9 mouse cellular contexts compared by ENCODE assay signal in the genomic region with DNA sequence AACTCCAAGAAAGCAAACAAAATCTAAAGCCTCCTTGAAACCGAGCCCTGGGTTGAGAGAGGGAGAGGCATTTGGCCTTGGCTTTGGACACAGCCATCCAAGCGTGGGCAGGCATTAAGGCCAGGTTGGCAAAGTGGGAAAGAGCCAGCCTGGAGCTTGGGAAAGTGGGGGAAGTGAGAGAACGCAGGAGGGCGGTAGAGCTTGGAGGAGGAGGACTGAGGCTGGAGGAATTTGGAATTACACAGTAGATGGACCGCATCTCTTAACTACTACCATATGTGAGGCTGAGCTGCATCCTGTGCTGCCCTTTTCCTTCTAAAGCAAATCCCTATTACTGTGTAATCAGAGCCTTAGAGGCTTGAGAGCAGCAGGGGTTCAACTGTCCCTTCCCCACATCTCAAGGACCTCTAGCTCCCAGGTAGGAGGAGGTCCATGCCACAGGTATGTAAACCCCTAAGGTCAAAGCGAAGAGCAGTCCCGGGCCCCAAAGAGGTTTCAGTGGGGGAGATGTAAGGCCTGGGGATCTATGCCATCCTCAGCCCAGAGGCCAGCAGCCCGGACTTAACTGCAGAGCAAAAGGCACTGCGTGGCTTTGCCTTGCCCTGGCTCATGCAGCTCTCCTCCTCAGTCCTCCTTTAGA. TPM values are rescaled to one million over a fixed set of nuclear protein-coding genes. Genes with fewer than 3 reads are reported as not detected.
DNase-seq lines count a peak whose midpoint lies in the region; ATAC-seq and TF ChIP-seq lines count a peak whose summit lies in the region.
"Had no signal": no experiment of that assay in that cellular context is flagged by ENCODE, and none has a peak within 500 bp of the region (broad histone marks: within the 10 kb centered on the region; RNA-seq: fewer than 3 reads in every experiment).

No protein-coding gene starts in this region.

- no peak overlapping the region for H3K27ac ChIP-seq in midbrain, embryonic 11.5 days (ENCODE audit: low read depth, low read length)
- H3K27ac ChIP-seq in midbrain, postnatal 0 days (ENCODE audit: low read depth, low read length), result no peak overlapping the region
- peak overlapping the region; percentile 76 for H3K27ac ChIP-seq in heart, postnatal 0 days (ENCODE audit: low read depth)
- peak overlapping the region; percentile 20; the same call in 1 of the 2 replicates for H3K27ac ChIP-seq in neural tube, embryonic 12.5 days

- peaks cover 11% of the 10 kb centered on the region for H3K4me1 ChIP-seq in midbrain, embryonic 11.5 days (ENCODE audit: control insufficient read depth, insufficient read depth, low read length)
- no peaks in the 10 kb centered on the region for H3K4me1 ChIP-seq in midbrain, postnatal 0 days (ENCODE audit: insufficient read depth, low read length)
- H3K4me1 ChIP-seq in heart, postnatal 0 days (ENCODE audit: control insufficient read depth, insufficient read depth), result peaks cover 23% of the 10 kb centered on the region
- peaks cover 25% of the 10 kb centered on the region for H3K4me1 ChIP-seq in neural tube, embryonic 12.5 days

- peak; percentile 36 to 50 for DNase-seq in cerebellum, adult 18-20 months
- DNase-seq in cerebellum, adult 9-10 months, result no peak
- DNase-seq in midbrain, embryonic 11.5 days (ENCODE audit: low spot score, missing footprints), result peak; percentile 90
- no peak for DNase-seq in midbrain, postnatal 0 days (ENCODE audit: low spot score)
- no peak for DNase-seq in heart, postnatal 0 days (ENCODE audit: low spot score)
- DNase-seq in left cerebral cortex, adult 11 months (ENCODE audit: low spot score), result no peak
- no peak for DNase-seq in right cerebral cortex, adult 2 months (ENCODE audit: low spot score in 2 of 2)

- H3K9ac ChIP-seq in midbrain, embryonic 11.5 days (ENCODE audit: low read length), result no peak overlapping the region
- no peak overlapping the region for H3K9ac ChIP-seq in midbrain, postnatal 0 days (replicated peaks; ENCODE audit: low read length, poor library complexity, severe bottlenecking)
- H3K9ac ChIP-seq in heart, postnatal 0 days (replicated peaks; ENCODE audit: low read depth, low read length), result no peak overlapping the region
- no peak overlapping the region for H3K9ac ChIP-seq in neural tube, embryonic 12.5 days

- no peak overlapping the region for H3K4me3 ChIP-seq in midbrain, embryonic 11.5 days (ENCODE audit: low read depth, low read length)
- H3K4me3 ChIP-seq in midbrain, postnatal 0 days (ENCODE audit: low read depth, low read length), result no peak overlapping the region
- H3K4me3 ChIP-seq in heart, postnatal 0 days (ENCODE audit: low read depth, low read length), result no peak overlapping the region
- H3K4me3 ChIP-seq in neural tube, embryonic 12.5 days, result no peak overlapping the region

- 61% methylated on average over 9 of the region's 9 CpGs for WGBS in midbrain, embryonic 11.5 days
- WGBS in midbrain, postnatal 0 days, result 62% methylated on average over 9 of the region's 9 CpGs
- WGBS in heart, postnatal 0 days, result 71% methylated on average over 9 of the region's 9 CpGs
- WGBS in neural tube, embryonic 12.5 days, result 55% methylated on average over 9 of the region's 9 CpGs

- H3K27me3 ChIP-seq in midbrain, embryonic 11.5 days (ENCODE audit: control insufficient read depth, insufficient read depth, low read length), result no peaks in the 10 kb centered on the region
- no peaks in the 10 kb centered on the region for H3K27me3 ChIP-seq in midbrain, postnatal 0 days (ENCODE audit: insufficient read depth, low read length)
- no peaks in the 10 kb centered on the region for H3K27me3 ChIP-seq in heart, postnatal 0 days (ENCODE audit: control insufficient read depth, insufficient read depth, low read length)
- H3K27me3 ChIP-seq in neural tube, embryonic 12.5 days (replicated peaks), result no peaks in the 10 kb centered on the region

- no peak for TF ChIP-seq CTCF in midbrain, postnatal 0 days (IDR thresholded peaks at IDR 0.05)
- no peak for TF ChIP-seq CTCF in heart, postnatal 0 days (IDR thresholded peaks at IDR 0.05; ENCODE audit: low read depth)

- H3K4me2 ChIP-seq in midbrain, embryonic 11.5 days, result no peak overlapping the region
- no peak overlapping the region for H3K4me2 ChIP-seq in midbrain, postnatal 0 days (ENCODE audit: low read depth, low read length, poor library complexity, severe bottlenecking)
- H3K4me2 ChIP-seq in heart, postnatal 0 days (ENCODE audit: low read depth, low read length), result no peak overlapping the region
- H3K4me2 ChIP-seq in neural tube, embryonic 12.5 days (replicated peaks), result no peak overlapping the region

- H3K9me3 ChIP-seq in midbrain, embryonic 11.5 days (ENCODE audit: control insufficient read depth, low read length), result no peaks in the 10 kb centered on the region
- no peaks in the 10 kb centered on the region for H3K9me3 ChIP-seq in midbrain, postnatal 0 days (ENCODE audit: low read length)
- no peaks in the 10 kb centered on the region for H3K9me3 ChIP-seq in heart, postnatal 0 days (replicated peaks; ENCODE audit: control insufficient read depth, low read length)
- H3K9me3 ChIP-seq in neural tube, embryonic 12.5 days, result no peaks in the 10 kb centered on the region

- no peaks in the 10 kb centered on the region for H3K36me3 ChIP-seq in midbrain, embryonic 11.5 days (ENCODE audit: control insufficient read depth, insufficient read depth, low read length)
- H3K36me3 ChIP-seq in midbrain, postnatal 0 days (ENCODE audit: insufficient read depth, low read length), result no peaks in the 10 kb centered on the region
- no peaks in the 10 kb centered on the region for H3K36me3 ChIP-seq in heart, postnatal 0 days (replicated peaks; ENCODE audit: control insufficient read depth, insufficient read depth, low read length)
- H3K36me3 ChIP-seq in neural tube, embryonic 12.5 days, result no peaks in the 10 kb centered on the region

- ATAC-seq in midbrain, embryonic 11.5 days (ENCODE audit: low FRiP score), result no peak
- ATAC-seq in midbrain, postnatal 0 days (ENCODE audit: low FRiP score), result no peak
- 0 out of 2 replicates have a peak, but pooled peaks have one; percentile 30 for ATAC-seq in heart, postnatal 0 days (ENCODE audit: insufficient read depth, low read depth)
- ATAC-seq in neural tube, embryonic 12.5 days (ENCODE audit: low FRiP score, low read depth), result no peak

- no peak for TF ChIP-seq EP300 in heart, postnatal 0 days (IDR thresholded peaks at IDR 0.05; ENCODE audit: low read depth)

RNA-seq across cellular contexts. Expression of a gene that starts 7.6 kb away (rescaled TPM):
- polyA plus RNA-seq in midbrain, embryonic 11.5 days (2014; fragmentation: Nextera tagmentation; extraction: Ambion mirVana), result 171 and 173 TPM in 2 replicates
- 165 and 177 TPM in 2 replicates for total RNA-seq in midbrain, postnatal 0 days (2014; rRNA removed)
- 225 TPM in 2 replicates for polyA plus RNA-seq in midbrain, postnatal 0 days (2015; fragmentation: Nextera tagmentation; extraction: Ambion mirVana)
- 365 and 397 TPM in 2 replicates for total RNA-seq in heart, postnatal 0 days (2014; rRNA removed; ENCODE audit: low replicate concordance)
- 356 and 358 TPM in 2 replicates for polyA plus RNA-seq in heart, postnatal 0 days (2015; fragmentation: Nextera tagmentation; extraction: Ambion mirVana)
- 197 and 207 TPM in 2 replicates for polyA plus RNA-seq in neural tube, embryonic 12.5 days (2016; fragmentation: Nextera tagmentation; extraction: Ambion mirVana)

RNA-seq across cellular contexts. Expression of a gene that starts 33.9 kb away (rescaled TPM):
- polyA plus RNA-seq in midbrain, embryonic 11.5 days (2014; fragmentation: Nextera tagmentation; extraction: Ambion mirVana), result 1.3 and 1.4 TPM in 2 replicates
- 0.33 and 0.38 TPM in 2 replicates for total RNA-seq in midbrain, postnatal 0 days (2014; rRNA removed)
- polyA plus RNA-seq in midbrain, postnatal 0 days (2015; fragmentation: Nextera tagmentation; extraction: Ambion mirVana), result 0.11 and 0.29 TPM in 2 replicates
- 0.12 TPM in 1 of 2 replicates, not detected in the other for total RNA-seq in heart, postnatal 0 days (2014; rRNA removed; ENCODE audit: low replicate concordance)
- polyA plus RNA-seq in heart, postnatal 0 days (2015; fragmentation: Nextera tagmentation; extraction: Ambion mirVana), result 0.05 and 0.07 TPM in 2 replicates
- polyA plus RNA-seq in neural tube, embryonic 12.5 days (2016; fragmentation: Nextera tagmentation; extraction: Ambion mirVana), result 0.70 and 1.0 TPM in 2 replicates
- total RNA-seq: common myeloid progenitor, adult 5-6 weeks had no signal

RNA-seq across cellular contexts. Expression of a gene that starts 59.9 kb away (rescaled TPM):
- 23.3 and 25.7 TPM in 2 replicates for polyA plus RNA-seq in midbrain, embryonic 11.5 days (2014; fragmentation: Nextera tagmentation; extraction: Ambion mirVana)
- total RNA-seq in midbrain, postnatal 0 days (2014; rRNA removed), result 19.3 and 24.2 TPM in 2 replicates
- polyA plus RNA-seq in midbrain, postnatal 0 days (2015; fragmentation: Nextera tagmentation; extraction: Ambion mirVana), result 21.4 and 22.4 TPM in 2 replicates
- 5.5 and 11.1 TPM in 2 replicates for total RNA-seq in heart, postnatal 0 days (2014; rRNA removed; ENCODE audit: low replicate concordance)
- polyA plus RNA-seq in heart, postnatal 0 days (2015; fragmentation: Nextera tagmentation; extraction: Ambion mirVana), result 6.3 and 7.9 TPM in 2 replicates
- 20.2 and 20.6 TPM in 2 replicates for polyA plus RNA-seq in neural tube, embryonic 12.5 days (2016; fragmentation: Nextera tagmentation; extraction: Ambion mirVana)

Comparison
In these comparisons a context has a peak if more than half of its experiments do, and no peak if none do; other contexts are left out.
1. DNase-seq: peak in cerebellum, adult 18-20 months (2 of 2) and midbrain, embryonic 11.5 days (single experiment); none in cerebellum, adult 9-10 months (single experiment), midbrain, postnatal 0 days (single experiment), heart, postnatal 0 days (single experiment), left cerebral cortex, adult 11 months (single experiment) and right cerebral cortex, adult 2 months (0 of 2).
2. H3K27ac ChIP-seq: peak in heart, postnatal 0 days (single experiment) and neural tube, embryonic 12.5 days (single experiment); none in midbrain, embryonic 11.5 days (single experiment) and midbrain, postnatal 0 days (single experiment).